Mouse (Mus musculus): ENCODE results near the gene Slc25a42. TPM values are rescaled to one million over a fixed set of nuclear protein-coding genes. Genes with fewer than 3 reads are reported as not detected.

Slc25a42 gene
- polyA plus RNA-seq, 1 experiment from 2014 or later: 12.2 TPM

DNA sequence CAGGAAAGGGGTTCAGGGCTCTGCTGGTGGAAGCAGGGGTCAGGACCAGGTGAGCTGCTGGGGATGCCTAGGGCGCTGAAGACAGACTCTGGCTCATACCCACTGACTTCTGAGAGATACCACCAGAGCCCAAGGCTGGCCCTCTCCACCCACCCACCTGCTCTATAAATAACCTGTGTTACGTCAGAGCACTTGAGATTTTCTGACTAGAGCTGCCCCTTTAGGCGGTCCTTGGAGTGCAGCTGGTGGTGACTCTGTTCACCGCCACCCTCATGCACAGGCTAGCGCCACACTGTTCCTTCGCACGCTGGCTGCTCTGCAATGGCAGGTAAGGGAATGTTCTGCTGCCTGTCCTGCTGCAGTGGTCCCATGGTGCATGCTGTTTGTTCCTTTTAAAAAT, 38.0 kb downstream of the Slc25a42 start:
- TF ChIP-seq CTCF (IDR thresholded peaks at IDR 0.05; ENCODE audit: low read depth): no peak

GRCm38 (mm10) chr8:70173320-70173719, 38.8 kb downstream of the Slc25a42 start:
- TF ChIP-seq CTCF (IDR thresholded peaks at IDR 0.05; ENCODE audit: low read depth): no peak
- no peak for ATAC-seq
- no peaks in the 10 kb centered on the region for H3K27me3 ChIP-seq (replicated peaks; ENCODE audit: control insufficient read depth, insufficient read depth, low read length)
- 52% methylated on average over 5 of the region's 5 CpGs for WGBS
- peaks cover 3% of the 10 kb centered on the region; the same call in 1 of the 2 replicates for H3K4me1 ChIP-seq (replicated peaks; ENCODE audit: control insufficient read depth, insufficient read depth, low read length)
- H3K36me3 ChIP-seq (ENCODE audit: control insufficient read depth, insufficient read depth): peaks cover 16% of the 10 kb centered on the region
- no peak overlapping the region for H3K27ac ChIP-seq (ENCODE audit: low read depth, low read length)
- H3K4me3 ChIP-seq (ENCODE audit: low read depth, low read length): no peak overlapping the region
- H3K9me3 ChIP-seq (ENCODE audit: control insufficient read depth): no peaks in the 10 kb centered on the region
- H3K9ac ChIP-seq (ENCODE audit: low read depth, low read length): no peak overlapping the region
- H3K4me2 ChIP-seq (replicated peaks; ENCODE audit: low read depth): 0 out of 2 replicates have a peak overlapping the region, but pooled peaks have one; percentile 69

More for the DNA sequence above, 38.0 kb downstream of the Slc25a42 start:
- no peak overlapping the region for H3K4me3 ChIP-seq (ENCODE audit: low read depth, low read length)
- no peak overlapping the region for H3K4me2 ChIP-seq (replicated peaks; ENCODE audit: low read depth)
- H3K9me3 ChIP-seq (ENCODE audit: control insufficient read depth): no peaks in the 10 kb centered on the region
- peaks cover 23% of the 10 kb centered on the region for H3K36me3 ChIP-seq (ENCODE audit: control insufficient read depth, insufficient read depth)
- H3K9ac ChIP-seq (ENCODE audit: low read depth, low read length): no peak overlapping the region
- no peak for ATAC-seq
- H3K4me1 ChIP-seq (replicated peaks; ENCODE audit: control insufficient read depth, insufficient read depth, low read length): peaks cover 3% of the 10 kb centered on the region; the same call in 1 of the 2 replicates
- no peak overlapping the region for H3K27ac ChIP-seq (ENCODE audit: low read depth, low read length)
- 82% methylated on average over 7 of the region's 7 CpGs for WGBS
- H3K27me3 ChIP-seq (replicated peaks; ENCODE audit: control insufficient read depth, insufficient read depth, low read length): no peaks in the 10 kb centered on the region

DNA sequence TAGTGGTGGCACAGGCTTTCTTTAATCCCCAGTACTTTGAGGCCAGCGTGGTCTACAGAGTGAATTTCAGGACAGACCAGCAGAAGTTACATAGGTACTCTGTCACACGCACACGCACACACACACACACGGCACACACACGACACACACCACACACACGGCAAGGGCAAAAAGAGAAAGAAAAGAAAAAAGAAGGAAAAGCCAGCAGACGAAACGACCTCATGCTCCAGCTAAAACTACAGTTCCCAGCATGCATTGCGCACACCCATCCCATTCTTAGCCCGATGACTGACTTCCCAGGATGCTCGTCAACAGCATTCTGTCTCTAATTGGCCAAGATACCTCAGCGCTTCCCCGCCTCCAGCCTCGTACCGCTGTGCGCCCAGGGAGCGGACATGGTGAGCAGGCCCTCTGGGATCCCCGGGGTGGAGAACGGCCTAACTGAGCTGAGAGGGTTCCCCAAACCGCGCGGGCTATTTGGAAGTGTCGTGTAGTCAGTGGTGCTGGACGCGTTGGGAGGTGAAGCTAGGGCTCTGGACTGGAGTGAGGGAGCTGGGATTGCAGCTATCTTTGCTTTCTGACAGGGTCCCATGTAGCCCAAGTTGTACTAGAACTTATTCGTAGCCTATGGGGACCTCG, 39.9 kb downstream of the Slc25a42 start, which contains the start of gene Tmem161a:
Gene Tmem161a (plus strand): TSS at position 314 of the 639 bp plus-strand sequence.
- WGBS: 2% methylated on average over 27 of the region's 27 CpGs
- Histone ChIP-seq H3K36me3 (ENCODE audit: control insufficient read depth, insufficient read depth) (peaks cover 6% of the 10 kb centered on the region), H3K27ac (ENCODE audit: low read depth, low read length) (no peak within 1 kb of the TSS), H3K9ac (ENCODE audit: low read depth, low read length) (peak within 1 kb of the TSS; percentile 70), H3K27me3 (replicated peaks; ENCODE audit: control insufficient read depth, insufficient read depth, low read length) (no peaks in the 10 kb centered on the region; the same call in 1 of the 2 replicates), H3K4me1 (replicated peaks; ENCODE audit: control insufficient read depth, insufficient read depth, low read length) (peaks cover 3% of the 10 kb centered on the region; the same call in 1 of the 2 replicates), H3K9me3 (ENCODE audit: control insufficient read depth) (no peaks in the 10 kb centered on the region), H3K4me3 (ENCODE audit: low read depth, low read length) (peak within 1 kb of the TSS; percentile 72), H3K4me2 (replicated peaks; ENCODE audit: low read depth) (peak within 1 kb of the TSS; percentile 69)
- TF ChIP-seq CTCF (IDR thresholded peaks at IDR 0.05; ENCODE audit: low read depth): no peak
- peak; percentile 93 for ATAC-seq

- Histone ChIP-seq H3K36me3 (ENCODE audit: control insufficient read depth, insufficient read depth) (no peaks in the 10 kb centered on the region), H3K4me3 (ENCODE audit: low read depth, low read length) (no peak overlapping the region), H3K9me3 (ENCODE audit: control insufficient read depth) (no peaks in the 10 kb centered on the region), H3K4me2 (replicated peaks; ENCODE audit: low read depth) (no peak overlapping the region), H3K9ac (ENCODE audit: low read depth, low read length) (no peak overlapping the region), H3K4me1 (replicated peaks; ENCODE audit: control insufficient read depth, insufficient read depth, low read length) (peaks cover 3% of the 10 kb centered on the region; the same call in 1 of the 2 replicates), H3K27ac (ENCODE audit: low read depth, low read length) (no peak overlapping the region), H3K27me3 (replicated peaks; ENCODE audit: control insufficient read depth, insufficient read depth, low read length) (no peaks in the 10 kb centered on the region; the same call in 1 of the 2 replicates)
- no peak for ATAC-seq
- WGBS: 55% methylated on average over 7 of the region's 7 CpGs
- TF ChIP-seq CTCF (IDR thresholded peaks at IDR 0.05; ENCODE audit: low read depth): no peak
Measured at GRCm38 (mm10) chr8:70171240-70171639, 40.9 kb downstream of the Slc25a42 start.

GRCm38 (mm10) chr8:70170748-70171147, 41.4 kb downstream of the Slc25a42 start:
- TF ChIP-seq CTCF (IDR thresholded peaks at IDR 0.05; ENCODE audit: low read depth): no peak
- Histone ChIP-seq H3K4me3 (ENCODE audit: low read depth, low read length) (no peak overlapping the region), H3K9ac (ENCODE audit: low read depth, low read length) (no peak overlapping the region), H3K27ac (ENCODE audit: low read depth, low read length) (no peak overlapping the region), H3K9me3 (ENCODE audit: control insufficient read depth) (no peaks in the 10 kb centered on the region), H3K4me2 (replicated peaks; ENCODE audit: low read depth) (no peak overlapping the region), H3K36me3 (ENCODE audit: control insufficient read depth, insufficient read depth) (no peaks in the 10 kb centered on the region), H3K27me3 (replicated peaks; ENCODE audit: control insufficient read depth, insufficient read depth, low read length) (peaks cover 4% of the 10 kb centered on the region; the same call in 1 of the 2 replicates), H3K4me1 (replicated peaks; ENCODE audit: control insufficient read depth, insufficient read depth, low read length) (peaks cover 3% of the 10 kb centered on the region; the same call in 1 of the 2 replicates)
- no peak for ATAC-seq
- 57% methylated on average over 3 of the region's 3 CpGs for WGBS

DNA sequence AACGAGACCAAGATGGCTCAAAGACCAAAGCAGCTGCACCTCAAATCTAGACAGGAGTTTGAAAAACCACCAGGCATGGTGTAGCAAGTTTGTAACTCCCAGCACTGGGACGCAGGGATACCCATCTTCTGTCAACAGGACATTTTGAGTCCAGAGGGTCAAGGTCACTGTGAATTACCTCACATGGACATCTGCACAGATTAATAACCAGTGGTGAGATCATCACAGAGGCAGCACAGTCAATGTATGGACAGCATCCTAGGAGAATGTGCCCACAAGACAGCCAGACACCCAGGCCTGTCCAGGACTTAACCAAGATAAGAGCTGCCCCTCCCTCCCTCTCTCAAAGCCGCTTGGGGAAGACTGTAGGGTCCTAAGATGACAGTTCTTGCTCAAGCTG, 42.0 kb downstream of the Slc25a42 start:
- 71% methylated on average over 3 of the region's 3 CpGs for WGBS
- no peaks in the 10 kb centered on the region for H3K36me3 ChIP-seq (ENCODE audit: control insufficient read depth, insufficient read depth)
- H3K27ac ChIP-seq (ENCODE audit: low read depth, low read length): no peak overlapping the region
- no peak overlapping the region for H3K4me2 ChIP-seq (replicated peaks; ENCODE audit: low read depth)
- peaks cover 3% of the 10 kb centered on the region; the same call in 1 of the 2 replicates for H3K4me1 ChIP-seq (replicated peaks; ENCODE audit: control insufficient read depth, insufficient read depth, low read length)
- no peaks in the 10 kb centered on the region for H3K9me3 ChIP-seq (ENCODE audit: control insufficient read depth)
- ATAC-seq: no peak
- no peak overlapping the region for H3K4me3 ChIP-seq (ENCODE audit: low read depth, low read length)
- peaks cover 4% of the 10 kb centered on the region; the same call in 1 of the 2 replicates for H3K27me3 ChIP-seq (replicated peaks; ENCODE audit: control insufficient read depth, insufficient read depth, low read length)
- H3K9ac ChIP-seq (ENCODE audit: low read depth, low read length): no peak overlapping the region
- no peak for TF ChIP-seq CTCF (IDR thresholded peaks at IDR 0.05; ENCODE audit: low read depth)
